Mouse (Mus musculus) ES-Bruce4 (cell line): ENCODE measurements around the gene Fxyd1.

Source experiments
- CTCF ChIP-seq: IDR thresholded peaks from one replicate; pipeline ENCODE4 v1.8.1; 2011; ENCODE audit warnings: low read depth, low read length
- EP300 ChIP-seq: IDR thresholded peaks from 2 replicates; pipeline ENCODE4 v1.6.1; 2011; ENCODE audit warnings: low read depth, low read length; ENCODE audit not compliant: insufficient read depth
- POLR2A ChIP-seq: IDR thresholded peaks from one replicate; pipeline ENCODE4 v1.8.1; 2011; ENCODE audit warnings: low read length; ENCODE audit not compliant: insufficient read depth

- TF ChIP-seq POLR2A (no peak), CTCF (no peak), EP300 (no peak)
These were observed 26.3 kb downstream of the Fxyd1 start for GRCm38 (mm10) chr7:31030717-31031116.
